Mouse (Mus musculus): Measurements from ENCODE around the gene Gpd1l. TPM values are rescaled to one million over a fixed set of nuclear protein-coding genes. Genes with fewer than 3 reads are reported as not detected.
A peak's percentile ranks its signal among the peaks of the same experiment; 100 is the strongest.
"Not testable (repeated sequence)": the region's sequence is repeated elsewhere in the genome, so short reads cannot be mapped to it uniquely, and the experiment has no call there.

Gpd1l gene
- polyA plus RNA-seq (2017; shearing (Covaris generic)): 10 to 100 TPM; 16.7 to 19.0 TPM

GRCm38 (mm10) chr9:114933723-114934171 is at the start of gene Gpd1l:
Gpd1l (minus strand) TSS chr9:114933987.
- ATAC-seq: peak; percentile 81

DNA sequence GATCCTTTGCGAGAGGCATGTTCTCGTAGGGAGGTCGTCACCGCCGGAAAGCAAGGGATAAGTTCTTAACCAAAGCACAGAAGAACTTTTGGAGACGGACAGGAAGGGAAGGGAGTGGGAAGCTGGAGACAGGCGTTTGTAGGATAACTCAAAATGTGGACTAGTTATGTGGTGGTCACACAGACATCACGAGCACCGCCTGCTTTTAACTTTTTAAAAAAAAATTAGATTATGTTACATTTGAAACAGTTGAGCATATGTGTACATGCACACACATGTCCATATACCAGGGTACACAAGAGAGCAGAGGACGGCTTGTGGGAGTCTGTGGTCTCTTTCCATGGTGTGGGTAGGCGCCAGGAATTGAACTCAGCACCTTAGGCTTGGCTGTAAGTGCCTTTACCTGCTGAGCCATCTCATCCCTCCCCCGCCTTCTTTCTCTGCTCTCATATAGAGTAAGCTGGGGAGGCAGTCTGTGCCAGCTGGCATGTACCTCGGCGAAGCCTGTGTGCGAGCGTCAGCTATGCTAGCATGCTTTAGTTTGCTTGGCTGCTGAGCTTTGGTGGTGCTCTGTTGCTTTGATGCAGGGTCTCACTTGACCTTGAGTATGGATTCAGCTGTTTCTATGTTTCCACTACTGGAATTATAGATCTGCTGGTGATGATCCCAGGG is 49.0 kb upstream of the Gpd1l start, which contains the start of gene Rps27rt:
Gene Rps27rt (minus strand): TSS at position 51 of the 672 bp plus-strand sequence.
- no peak for ATAC-seq

DNA sequence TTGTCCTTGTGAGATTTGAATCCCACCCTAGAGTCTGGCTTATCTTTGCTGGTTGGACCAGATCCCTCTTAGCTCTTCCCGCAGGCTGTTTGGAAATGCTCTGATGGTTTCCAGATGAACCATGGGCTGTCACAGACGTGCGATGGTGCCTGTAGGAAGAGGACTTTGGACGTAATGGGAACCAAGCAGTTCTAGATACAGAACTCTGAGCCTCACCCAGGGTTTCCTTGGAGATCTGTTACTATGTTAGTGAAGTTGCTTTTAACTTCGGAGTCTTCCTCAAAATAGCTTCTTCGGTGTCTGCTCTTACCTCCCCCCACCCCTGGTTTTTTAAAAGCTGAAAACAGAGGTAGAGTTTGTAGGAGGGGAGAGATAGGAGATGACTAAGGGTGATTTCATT is 46.2 kb upstream of the Gpd1l start:
- no peak for ATAC-seq

GRCm38 (mm10) chr9:114978281-114979111 is 44.7 kb upstream of the Gpd1l start, which contains the start of gene Osbpl10:
Osbpl10 (plus strand) TSS chr9:114978569.
- no peak for ATAC-seq

DNA sequence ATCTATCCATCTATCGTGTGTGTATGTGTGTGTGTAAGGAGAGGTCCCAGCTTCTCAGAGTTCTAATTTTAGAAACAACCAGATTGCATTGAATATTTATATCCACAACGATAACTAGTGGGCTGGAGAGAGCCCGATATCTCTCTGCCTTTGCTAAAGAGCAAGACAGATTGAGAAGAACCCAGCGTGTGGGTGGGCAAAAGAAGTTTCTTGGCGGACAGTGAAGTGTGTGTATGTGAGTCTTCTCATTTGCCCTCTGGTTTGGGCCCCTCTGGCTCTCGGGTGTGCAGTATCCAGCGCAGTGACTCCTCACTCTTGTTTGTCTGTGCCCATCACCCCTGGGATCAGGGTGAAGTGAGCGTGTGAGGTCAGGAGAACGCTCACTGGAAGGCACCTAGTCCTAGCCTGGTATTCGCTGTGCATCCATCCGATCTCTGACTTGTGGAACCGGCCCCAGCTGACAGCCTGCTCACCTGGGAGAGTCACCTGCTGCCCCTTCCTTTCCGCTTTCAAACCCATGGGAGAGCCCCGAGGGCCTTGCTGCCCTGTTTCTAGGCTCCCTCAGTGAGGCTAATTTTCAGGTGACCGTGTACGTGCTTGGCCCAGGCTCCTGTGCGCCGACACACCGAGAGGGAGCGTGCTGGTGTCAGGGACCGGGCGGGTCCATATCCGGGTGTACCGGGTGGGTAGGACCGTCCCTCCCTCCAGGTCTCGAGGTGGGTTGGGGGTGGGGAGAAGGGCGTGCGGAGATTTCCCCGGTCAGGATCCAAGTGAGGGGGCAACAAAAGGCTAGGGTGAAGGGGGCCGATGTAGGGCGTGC is 43.9 kb upstream of the Gpd1l start:
- ATAC-seq: no peak

GRCm38 (mm10) chr9:114966286-114966685 is 32.5 kb upstream of the Gpd1l start:
- ATAC-seq: not testable (repeated sequence)

GRCm38 (mm10) chr9:114964093-114964492 is 30.3 kb upstream of the Gpd1l start:
- ATAC-seq: no peak

DNA sequence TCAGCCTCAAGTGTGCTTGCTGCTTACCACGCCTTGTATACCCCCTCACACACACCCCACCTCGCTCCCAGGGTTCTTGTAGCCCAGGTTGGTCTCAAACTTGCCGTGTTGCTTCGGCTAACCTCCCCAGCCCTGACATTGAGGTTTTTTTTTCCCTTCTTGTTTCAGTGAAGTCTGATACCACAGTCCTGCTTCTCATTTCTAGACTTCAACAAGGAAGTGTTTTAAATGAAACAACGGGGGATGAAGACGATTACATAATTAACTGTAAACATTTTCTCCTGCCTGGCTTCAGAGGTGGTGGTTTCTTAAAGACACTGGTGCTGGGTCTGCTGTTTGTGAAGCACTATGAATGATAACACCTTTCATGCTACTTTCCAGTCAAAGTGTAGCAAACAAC is 27.1 kb upstream of the Gpd1l start:
- ATAC-seq: no peak

GRCm38 (mm10) chr9:114960043-114960789 is 26.4 kb upstream of the Gpd1l start:
- ATAC-seq: no peak

GRCm38 (mm10) chr9:114956945-114957344 is 23.2 kb upstream of the Gpd1l start:
- ATAC-seq: no peak

GRCm38 (mm10) chr9:114955340-114955739 is 21.6 kb upstream of the Gpd1l start:
- ATAC-seq: no peak

DNA sequence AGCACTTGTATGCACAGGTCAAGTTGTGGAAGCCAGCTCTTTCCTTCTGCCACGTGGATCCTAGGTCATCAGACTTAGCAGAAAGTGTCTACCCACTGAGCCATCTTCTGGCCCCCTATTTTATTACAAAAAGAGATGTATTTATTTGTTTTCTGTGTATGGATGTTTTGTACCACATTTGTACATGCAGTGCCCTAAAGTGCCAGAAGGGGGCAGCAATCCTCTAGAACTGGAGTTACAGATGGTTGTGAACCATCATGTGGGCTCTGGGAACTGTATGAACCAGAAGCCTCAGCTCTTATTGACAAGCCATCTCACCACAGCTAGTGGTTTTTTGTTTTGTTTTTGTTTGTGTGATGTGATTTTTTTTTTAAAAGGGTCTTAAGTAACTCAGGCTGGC is 19.1 kb upstream of the Gpd1l start:
- ATAC-seq: no peak

DNA sequence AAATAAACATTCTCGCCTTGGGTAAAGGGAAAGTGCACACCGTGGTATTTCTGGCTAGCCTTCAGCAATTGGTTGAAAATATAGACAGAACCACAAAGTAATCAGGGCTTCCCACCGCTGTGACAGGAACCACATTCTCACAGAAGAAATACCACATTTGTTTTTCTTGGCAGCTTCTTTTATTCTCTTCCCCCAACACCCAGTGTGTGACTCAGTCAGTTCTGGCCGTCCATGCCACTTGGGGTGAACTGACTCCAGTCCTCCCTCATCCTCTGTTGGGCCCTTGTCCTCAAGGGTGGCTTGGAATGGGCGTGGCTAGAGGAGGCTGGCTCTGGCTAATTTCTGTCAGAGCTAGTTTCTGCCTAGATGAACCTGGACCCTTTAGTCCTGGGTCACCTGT is 14.6 kb upstream of the Gpd1l start:
- no peak for ATAC-seq

- no peak for ATAC-seq
Measured at GRCm38 (mm10) chr9:114945576-114945975, 11.8 kb upstream of the Gpd1l start.

- no peak for ATAC-seq
Measured at GRCm38 (mm10) chr9:114944642-114945041, 10.9 kb upstream of the Gpd1l start.

DNA sequence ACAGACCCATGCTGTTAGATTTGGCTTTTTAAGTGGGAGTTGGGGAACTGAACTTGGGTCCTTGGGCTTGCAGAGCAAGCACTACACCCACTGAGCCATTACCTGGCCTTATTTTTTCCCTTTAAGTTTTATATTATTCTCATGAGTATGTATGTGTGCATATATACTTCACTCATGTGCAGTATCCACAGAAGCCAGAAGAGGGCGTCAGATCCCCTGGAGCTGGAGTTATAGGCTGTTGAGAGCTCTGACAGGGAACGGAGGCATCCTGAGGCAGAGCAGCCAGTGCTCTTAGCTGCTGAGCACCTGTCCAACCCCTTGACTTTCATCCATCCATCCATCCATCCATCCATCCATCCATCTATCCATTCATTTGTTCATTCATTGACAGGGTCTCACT is 2.9 kb upstream of the Gpd1l start:
- no peak for ATAC-seq

DNA sequence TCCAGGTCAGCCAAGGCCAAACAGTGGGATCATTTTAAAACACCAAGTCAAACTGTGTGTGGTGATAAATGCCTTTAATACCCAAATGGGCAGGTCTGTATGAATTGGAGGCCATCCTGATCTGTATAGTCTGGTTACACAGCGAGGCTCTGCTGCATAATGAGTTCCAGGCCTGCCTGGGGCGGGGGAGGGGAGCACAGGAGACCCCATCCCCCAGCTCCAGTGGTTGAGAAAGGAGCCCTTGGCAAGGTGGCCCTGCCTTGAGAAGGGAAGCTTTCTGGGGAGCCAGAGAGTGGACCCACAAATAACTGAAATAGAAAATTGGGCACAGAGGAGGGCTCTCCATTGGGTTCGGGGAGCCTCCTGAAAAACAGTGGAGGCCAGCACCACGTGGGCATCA is 1.5 kb upstream of the Gpd1l start:
- no peak for ATAC-seq

DNA sequence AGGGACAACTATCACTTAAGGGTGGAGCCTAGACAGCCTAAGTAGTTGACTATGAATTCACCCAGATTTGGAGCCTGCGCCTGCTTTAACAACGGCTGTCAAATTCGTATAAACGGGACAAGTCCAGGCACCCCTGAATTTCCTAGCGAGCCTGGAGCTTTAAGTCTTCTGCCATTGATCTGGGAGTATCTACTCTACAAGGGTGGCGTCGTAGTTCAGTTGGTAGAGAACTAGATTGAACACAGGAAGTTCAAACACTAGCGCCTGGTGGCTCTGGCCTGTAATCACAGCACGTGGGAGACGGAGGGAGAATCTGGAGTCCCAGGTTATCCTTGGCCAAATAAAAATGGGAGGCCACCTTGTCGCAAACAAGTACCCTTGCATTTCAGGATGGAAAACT is 444 bp upstream of the Gpd1l start:
- peak; percentile 56 for ATAC-seq

- ATAC-seq: peak; percentile 30
Measured at GRCm38 (mm10) chr9:114933037-114933722, 607 bp downstream of the Gpd1l start.

GRCm38 (mm10) chr9:114932607-114933006 is 1.2 kb downstream of the Gpd1l start:
- no peak for ATAC-seq

DNA sequence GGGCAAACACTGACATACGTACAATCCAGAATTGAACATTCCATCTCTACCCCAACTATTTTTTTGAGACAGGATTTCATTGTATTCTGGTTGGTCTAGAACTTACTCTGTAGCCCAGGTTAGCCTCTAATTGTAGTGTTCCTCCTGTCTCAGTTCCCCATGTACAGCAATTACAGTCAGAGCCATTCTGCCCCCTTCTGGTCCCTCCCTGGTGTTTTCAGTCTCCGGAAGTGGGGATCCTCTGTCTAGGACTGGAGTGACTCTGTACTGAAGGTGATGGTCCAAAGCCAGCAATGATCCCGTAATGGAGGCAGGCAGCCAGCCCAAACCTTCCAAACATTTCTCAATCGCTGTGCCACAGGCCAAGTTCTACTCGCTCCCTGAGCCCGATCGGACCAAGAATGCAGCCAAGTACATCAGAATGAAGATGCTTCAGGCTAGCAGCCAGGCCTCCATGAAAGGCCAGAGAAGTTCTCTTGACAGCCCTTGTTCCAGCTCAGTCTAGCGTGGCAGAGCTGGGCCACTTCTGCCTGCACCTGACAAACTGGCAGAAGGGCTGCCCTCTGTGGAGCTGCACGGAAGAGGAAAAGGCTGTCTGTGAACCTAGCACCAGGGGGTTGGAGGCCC is 3.2 kb downstream of the Gpd1l start:
- ATAC-seq: no peak
